Comparison of ENCODE assay signal across 16 mouse cellular contexts in the genomic region with DNA sequence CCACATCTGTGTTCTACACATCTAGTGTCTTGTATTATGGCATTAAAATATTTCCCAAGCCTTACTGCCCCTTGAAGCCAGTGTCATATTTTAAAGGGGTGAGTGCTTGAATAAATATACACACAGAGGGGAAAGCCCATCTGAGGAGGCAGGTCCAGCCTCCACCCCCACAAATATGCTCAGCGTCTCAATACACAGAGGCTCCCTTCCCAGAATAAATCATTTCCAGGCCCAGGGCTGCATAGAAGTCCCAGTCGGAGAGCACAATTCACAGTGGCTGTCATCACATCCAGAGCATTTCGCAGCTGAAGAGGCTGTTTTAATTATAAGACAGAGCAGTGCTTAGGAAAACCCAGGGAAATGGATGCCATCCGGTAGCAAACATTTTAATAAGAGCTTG.
DNase-seq lines count a peak whose midpoint lies in the region; ATAC-seq lines count a peak whose summit lies in the region.
"Had no signal": no experiment of that assay in that cellular context is flagged by ENCODE, and none has a peak within 500 bp of the region (broad histone marks: within the 10 kb centered on the region; RNA-seq: fewer than 3 reads in every experiment).

No protein-coding gene starts in this region.

- DNase-seq in heart, adult 18-20 months = peak; percentile 41 to 49
- DNase-seq in 3T3-L1 (ENCODE audit: low read depth, low spot score) = peak; percentile 53
- DNase-seq in embryo, embryonic 10.5 days (ENCODE audit: low spot score) = peak; percentile 66
- DNase-seq in midbrain, embryonic 11.5 days (ENCODE audit: low spot score, missing footprints) = no peak
- DNase-seq in liver, embryonic 11.5 days (ENCODE audit: low spot score) = no peak
- DNase-seq in thymus, postnatal 10 days (ENCODE audit: low spot score in 2 of 2) = no peak
- DNase-seq: cerebellum, adult 8-10 months; kidney, postnatal 36 days; lung, postnatal 14 days; spleen, adult 18-20 months had no signal

- no peaks in the 10 kb centered on the region for H3K9me3 ChIP-seq in heart, embryonic 11.5 days (replicated peaks; ENCODE audit: control insufficient read depth, low read length)
- H3K9me3 ChIP-seq in heart, embryonic 12.5 days (replicated peaks) = no peaks in the 10 kb centered on the region
- H3K9me3 ChIP-seq in midbrain, embryonic 11.5 days (ENCODE audit: control insufficient read depth, low read length) = no peaks in the 10 kb centered on the region
- no peaks in the 10 kb centered on the region for H3K9me3 ChIP-seq in liver, embryonic 11.5 days (ENCODE audit: control insufficient read depth, low read length)
- H3K9me3 ChIP-seq: midbrain, embryonic 12.5 days; neural tube, embryonic 13.5 days had no signal

- H3K36me3 ChIP-seq in heart, embryonic 11.5 days (ENCODE audit: control insufficient read depth, insufficient read depth, low read length) = no peaks in the 10 kb centered on the region
- H3K36me3 ChIP-seq in heart, embryonic 12.5 days = no peaks in the 10 kb centered on the region
- H3K36me3 ChIP-seq in midbrain, embryonic 11.5 days (ENCODE audit: control insufficient read depth, insufficient read depth, low read length) = no peaks in the 10 kb centered on the region
- H3K36me3 ChIP-seq in liver, embryonic 11.5 days (ENCODE audit: control insufficient read depth, insufficient read depth, low read length) = no peaks in the 10 kb centered on the region
- H3K36me3 ChIP-seq: midbrain, embryonic 12.5 days; neural tube, embryonic 13.5 days had no signal

- H3K4me3 ChIP-seq in heart, embryonic 11.5 days (ENCODE audit: low read depth, low read length) = no peak overlapping the region
- H3K4me3 ChIP-seq in heart, embryonic 12.5 days = no peak overlapping the region
- H3K4me3 ChIP-seq in midbrain, embryonic 11.5 days (ENCODE audit: low read depth, low read length) = no peak overlapping the region
- H3K4me3 ChIP-seq in liver, embryonic 11.5 days (ENCODE audit: low read depth, low read length) = no peak overlapping the region
- H3K4me3 ChIP-seq: midbrain, embryonic 12.5 days; neural tube, embryonic 13.5 days had no signal

- ATAC-seq in heart, embryonic 11.5 days (replicated peaks; ENCODE audit: insufficient number of reproducible peaks, low FRiP score, low TSS enrichment) = no peak
- ATAC-seq in heart, embryonic 12.5 days (ENCODE audit: insufficient number of reproducible peaks, low FRiP score) = no peak
- ATAC-seq in midbrain, embryonic 11.5 days (ENCODE audit: low FRiP score) = no peak
- ATAC-seq in liver, embryonic 11.5 days (replicated peaks; ENCODE audit: low FRiP score) = no peak
- ATAC-seq: hindbrain, postnatal 0 days had no signal

- no peak overlapping the region for H3K27ac ChIP-seq in heart, embryonic 11.5 days (ENCODE audit: low read depth, low read length)
- peak overlapping the region; percentile 6; the same call in 1 of the 2 replicates for H3K27ac ChIP-seq in heart, embryonic 12.5 days (ENCODE audit: poor library complexity, severe bottlenecking)
- H3K27ac ChIP-seq in midbrain, embryonic 11.5 days (ENCODE audit: low read depth, low read length) = no peak overlapping the region
- no peak overlapping the region for H3K27ac ChIP-seq in liver, embryonic 11.5 days (ENCODE audit: low read depth, low read length)
- H3K27ac ChIP-seq: hindbrain, postnatal 0 days; midbrain, embryonic 12.5 days; neural tube, embryonic 13.5 days; stomach, postnatal 0 days had no signal

- H3K27me3 ChIP-seq in heart, embryonic 11.5 days (ENCODE audit: control insufficient read depth, insufficient read depth, low read length) = no peaks in the 10 kb centered on the region
- H3K27me3 ChIP-seq in heart, embryonic 12.5 days (replicated peaks) = no peaks in the 10 kb centered on the region
- H3K27me3 ChIP-seq in midbrain, embryonic 11.5 days (ENCODE audit: control insufficient read depth, insufficient read depth, low read length) = no peaks in the 10 kb centered on the region
- H3K27me3 ChIP-seq in liver, embryonic 11.5 days (replicated peaks; ENCODE audit: control insufficient read depth, insufficient read depth, low read length) = no peaks in the 10 kb centered on the region
- H3K27me3 ChIP-seq: midbrain, embryonic 12.5 days; neural tube, embryonic 13.5 days had no signal

- WGBS in heart, embryonic 11.5 days (ENCODE audit: insufficient replicate concordance) = 29% methylated on average over 4 of the region's 4 CpGs
- WGBS in heart, embryonic 12.5 days = 23% methylated on average over 4 of the region's 4 CpGs
- 72% methylated on average over 4 of the region's 4 CpGs for WGBS in midbrain, embryonic 11.5 days
- WGBS in liver, embryonic 11.5 days = 62% methylated on average over 4 of the region's 4 CpGs

- no peak overlapping the region for H3K9ac ChIP-seq in heart, embryonic 11.5 days (ENCODE audit: low read depth, low read length)
- H3K9ac ChIP-seq in heart, embryonic 12.5 days = no peak overlapping the region
- H3K9ac ChIP-seq in midbrain, embryonic 11.5 days (ENCODE audit: low read length) = no peak overlapping the region
- H3K9ac ChIP-seq in liver, embryonic 11.5 days (ENCODE audit: low read depth, low read length) = no peak overlapping the region
- H3K9ac ChIP-seq: midbrain, embryonic 12.5 days; neural tube, embryonic 13.5 days had no signal

- H3K4me2 ChIP-seq in heart, embryonic 11.5 days = no peak overlapping the region
- no peak overlapping the region for H3K4me2 ChIP-seq in heart, embryonic 12.5 days
- H3K4me2 ChIP-seq in midbrain, embryonic 11.5 days = no peak overlapping the region
- no peak overlapping the region for H3K4me2 ChIP-seq in liver, embryonic 11.5 days
- H3K4me2 ChIP-seq: midbrain, embryonic 12.5 days; neural tube, embryonic 13.5 days had no signal

- H3K4me1 ChIP-seq in heart, embryonic 11.5 days (ENCODE audit: control insufficient read depth, insufficient read depth, low read length) = peaks cover 22% of the 10 kb centered on the region; the same call in 1 of the 2 replicates
- H3K4me1 ChIP-seq in heart, embryonic 12.5 days (replicated peaks) = peaks cover 23% of the 10 kb centered on the region
- H3K4me1 ChIP-seq in midbrain, embryonic 11.5 days (ENCODE audit: control insufficient read depth, insufficient read depth, low read length) = peaks cover 2% of the 10 kb centered on the region; the same call in 1 of the 2 replicates
- H3K4me1 ChIP-seq in liver, embryonic 11.5 days (replicated peaks; ENCODE audit: control insufficient read depth, insufficient read depth, low read length) = no peaks in the 10 kb centered on the region

Comparison
In these comparisons a context has a peak if more than half of its experiments do, and no peak if none do; other contexts are left out.
1. DNase-seq: peak in heart, adult 18-20 months (2 of 2), 3T3-L1 (single experiment) and embryo, embryonic 10.5 days (single experiment); none in midbrain, embryonic 11.5 days (single experiment), liver, embryonic 11.5 days (single experiment) and thymus, postnatal 10 days (0 of 2).